Mouse (Mus musculus) cerebellum, adult 9-11 months (tissue): Measurements from ENCODE around the gene Ramp1.

ENCODE experiments used
- DNase-seq: peaks from one replicate; pipeline ENCODE4 v3.0.0; 2022

Ramp1 gene

DNA sequence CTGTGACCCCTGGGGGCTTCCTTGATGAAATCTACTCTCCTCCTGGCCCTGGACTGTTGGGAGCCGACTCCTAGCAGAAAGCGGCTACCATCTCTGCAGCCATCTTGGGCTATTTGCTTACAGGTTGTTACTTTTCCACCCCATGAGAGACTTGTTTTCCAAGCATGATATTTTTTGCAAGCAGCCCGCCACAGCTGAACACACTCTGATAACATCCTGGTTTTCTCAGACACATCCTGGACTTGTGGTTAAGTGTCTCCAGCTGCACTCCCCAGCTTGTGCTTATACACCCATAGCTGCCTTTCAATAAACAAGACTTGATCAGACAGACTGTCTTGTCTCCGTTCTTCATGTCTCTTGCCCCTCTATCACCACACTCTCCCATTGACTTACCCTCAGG is 61.6 kb downstream of the Ramp1 start:
- no peak for DNase-seq

- peak; percentile 7 for DNase-seq
Measured at GRCm38 (mm10) chr1:91248242-91248641, 68.6 kb downstream of the Ramp1 start.

GRCm38 (mm10) chr1:91248970-91249369 is 69.3 kb downstream of the Ramp1 start:
- peak; percentile 54 for DNase-seq

DNA sequence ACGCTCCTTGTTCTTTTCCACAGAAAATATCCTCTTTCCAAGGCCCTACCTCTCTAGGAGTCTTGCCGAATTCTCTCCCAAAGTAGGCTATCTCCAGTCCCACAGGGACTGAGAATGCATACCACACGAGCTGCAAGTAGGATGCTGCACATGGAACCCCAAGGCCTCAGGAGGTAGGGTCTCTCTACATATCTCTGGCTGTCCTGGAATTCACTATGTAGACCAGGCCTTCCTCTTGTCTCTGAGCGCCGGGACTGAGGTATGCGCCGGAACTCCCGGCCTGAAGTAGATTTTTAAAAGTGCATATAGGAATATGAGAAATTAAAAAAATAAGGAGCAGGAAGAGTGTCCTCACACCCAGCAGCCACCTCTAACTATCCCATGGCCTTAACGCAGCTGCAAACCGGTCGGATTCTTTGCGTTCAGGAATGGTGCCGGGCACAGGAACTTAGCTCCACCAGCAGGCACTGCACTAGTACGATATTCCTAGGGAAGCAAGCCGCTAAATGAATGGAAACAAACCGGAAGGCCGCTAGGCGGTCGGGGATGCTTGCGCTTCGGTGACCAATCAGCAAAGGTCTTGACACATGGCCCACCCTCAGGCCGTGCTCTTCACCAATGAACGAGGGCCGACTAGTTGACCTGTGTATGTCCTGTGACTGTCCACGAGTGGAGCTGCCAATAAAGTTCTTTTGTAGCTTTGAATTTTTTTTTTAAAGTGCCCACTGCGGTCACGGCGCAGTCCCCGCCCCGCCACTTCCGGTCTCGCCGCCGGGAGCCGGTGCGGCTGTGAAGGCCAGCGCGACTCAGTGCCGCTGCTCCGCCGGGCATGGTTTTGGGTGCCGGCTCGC is 70.2 kb downstream of the Ramp1 start, which contains the start of gene Ube2f:
Ube2f (plus strand) TSS at position 741 of the 851 bp plus-strand sequence.
- peak; percentile 98 for DNase-seq

DNA sequence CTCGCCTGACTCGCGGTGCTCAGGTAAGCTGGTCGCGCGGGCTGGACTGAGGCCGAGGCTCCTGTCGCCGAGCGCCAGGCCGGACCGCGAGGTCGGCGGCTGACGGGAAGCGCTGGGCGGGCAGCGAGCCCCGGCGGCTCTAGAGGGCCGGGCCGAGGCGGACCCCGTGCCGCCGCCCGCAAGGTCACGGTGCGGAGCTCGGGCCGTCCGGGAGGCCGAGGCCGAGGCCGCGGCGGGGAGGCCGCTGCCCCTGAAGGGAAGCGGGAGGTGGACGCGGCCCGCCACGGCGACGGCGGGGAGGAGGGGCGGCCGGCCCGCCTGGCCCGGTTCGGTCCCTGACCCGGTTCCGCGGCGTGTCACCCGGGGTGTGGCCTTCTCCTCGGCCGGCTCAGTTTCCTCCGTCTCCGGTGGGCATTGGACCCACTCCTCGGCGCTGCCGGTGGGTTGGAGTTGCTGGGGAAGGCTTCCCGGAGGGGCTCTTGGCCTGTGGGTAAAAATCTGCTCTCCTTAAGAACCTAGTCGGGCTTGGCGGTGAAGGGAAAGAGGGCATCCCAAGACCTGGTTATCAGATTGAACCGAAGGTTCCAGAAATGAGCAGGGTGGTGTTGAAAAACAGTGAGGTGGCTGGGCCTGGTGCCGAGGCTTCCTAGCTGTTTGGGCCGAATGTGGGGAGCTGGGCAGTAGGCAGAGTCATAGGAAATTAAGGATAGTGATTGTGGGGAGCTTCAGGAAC is 71.0 kb downstream of the Ramp1 start:
- peak; percentile 57 for DNase-seq

GRCm38 (mm10) chr1:91251148-91251650 is 71.6 kb downstream of the Ramp1 start:
- peak; percentile 12 for DNase-seq

DNA sequence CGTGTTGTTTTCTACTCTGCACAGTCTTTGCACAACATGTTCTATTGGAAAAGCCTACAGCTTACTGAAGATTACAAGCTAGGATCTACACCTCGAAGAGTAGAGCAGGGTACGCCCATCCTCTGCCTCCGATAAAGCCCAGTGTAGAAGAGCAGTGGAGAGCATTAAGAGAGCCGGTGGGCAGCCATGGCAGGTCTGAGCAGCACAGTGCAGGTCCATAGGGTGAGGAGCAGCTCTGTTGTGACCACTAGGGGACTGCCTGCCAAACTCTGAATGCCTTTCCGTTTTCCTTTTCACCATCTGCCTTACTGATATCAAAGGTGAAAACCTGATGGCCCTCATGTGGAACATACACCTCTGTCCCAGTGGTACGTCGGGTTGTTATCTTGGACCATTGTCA is 72.3 kb downstream of the Ramp1 start:
- DNase-seq, result peak; percentile 14

DNA sequence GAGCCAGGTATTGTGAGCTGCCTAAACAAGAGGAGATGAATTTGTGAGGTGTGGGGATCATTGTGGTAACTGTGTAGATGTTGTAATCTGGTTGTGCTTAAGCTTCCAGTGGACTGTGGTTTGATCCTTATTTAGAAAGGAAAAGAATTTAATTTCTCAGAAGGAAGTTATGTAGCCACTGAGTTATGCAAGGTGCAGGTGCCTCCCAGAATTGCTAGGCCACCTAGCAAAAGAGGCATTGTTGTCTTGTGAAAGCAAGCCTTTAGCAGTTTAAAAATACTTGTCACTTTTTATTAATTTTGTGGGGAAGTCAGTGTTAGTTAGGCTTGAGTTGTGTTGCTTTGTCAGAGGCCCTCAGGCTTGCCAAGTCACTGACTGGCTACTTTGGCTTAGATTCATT is 78.3 kb downstream of the Ramp1 start:
- DNase-seq, result no peak

- no peak for DNase-seq
Measured at GRCm38 (mm10) chr1:91259794-91260193, 80.2 kb downstream of the Ramp1 start.

DNA sequence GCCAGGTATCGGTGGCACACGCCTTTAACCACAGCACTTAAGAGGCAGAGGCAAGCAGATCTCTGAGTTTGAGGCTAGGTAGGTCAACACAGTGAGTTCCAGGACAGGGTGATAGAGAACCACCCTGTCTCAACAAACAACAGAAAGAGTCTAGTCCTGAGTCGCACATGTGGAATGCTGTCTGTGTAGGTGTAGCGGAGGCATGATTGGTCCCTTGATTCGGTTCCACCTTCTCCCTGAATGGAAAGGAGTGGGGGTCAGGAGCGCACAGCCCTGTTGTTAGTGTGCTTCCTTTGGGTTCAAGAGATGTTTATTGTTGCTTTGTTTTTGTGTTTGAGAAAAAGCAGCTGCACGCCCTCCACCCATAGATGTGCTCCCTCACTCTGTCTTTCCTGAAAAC is 82.9 kb downstream of the Ramp1 start:
- no peak for DNase-seq

DNA sequence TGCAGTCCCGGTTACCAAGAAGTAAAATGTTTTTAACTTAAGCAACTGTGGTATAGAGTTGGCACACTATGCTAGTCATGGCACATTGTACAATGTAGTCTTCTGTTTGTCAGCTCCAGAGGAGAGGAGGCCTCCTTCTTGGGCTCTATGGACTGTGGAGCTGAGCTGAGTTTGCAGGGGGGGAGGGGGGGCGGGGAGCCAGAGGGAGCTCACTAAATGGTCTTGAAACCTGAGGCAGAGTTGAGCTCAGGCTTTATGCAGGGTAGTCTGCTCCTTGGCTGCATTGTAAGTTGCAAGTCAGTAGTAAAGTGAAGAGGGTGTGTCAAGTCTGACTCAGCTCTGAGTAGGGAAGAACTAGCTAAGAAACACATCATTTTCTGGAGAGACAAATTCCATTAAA is 92.6 kb downstream of the Ramp1 start:
- DNase-seq, result no peak
